Mouse (Mus musculus): ENCODE data around the gene Esyt1.

GRCm38 (mm10) chr10:128548947-128549681 lies 23.4 kb upstream of the Esyt1 start, which contains the start of gene Rpl41:
- TF ChIP-seq CTCF (conservative IDR thresholded peaks at IDR 0.05 in 1 of 2, IDR thresholded peaks at IDR 0.05 in 1 of 2; ENCODE audit: low read depth in 2 of 2, low read length in 2 of 2), result no peak
- no peak for TF ChIP-seq MAFK (IDR thresholded peaks at IDR 0.05; ENCODE audit: insufficient replicate concordance, low read length)
- peak; percentile 61 for TF ChIP-seq MAZ (IDR thresholded peaks at IDR 0.05; ENCODE audit: low read depth, low read length)

Data from CH12.LX (cell line).